ENCODE assay signal across 45 mouse cellular contexts in the genomic region with DNA sequence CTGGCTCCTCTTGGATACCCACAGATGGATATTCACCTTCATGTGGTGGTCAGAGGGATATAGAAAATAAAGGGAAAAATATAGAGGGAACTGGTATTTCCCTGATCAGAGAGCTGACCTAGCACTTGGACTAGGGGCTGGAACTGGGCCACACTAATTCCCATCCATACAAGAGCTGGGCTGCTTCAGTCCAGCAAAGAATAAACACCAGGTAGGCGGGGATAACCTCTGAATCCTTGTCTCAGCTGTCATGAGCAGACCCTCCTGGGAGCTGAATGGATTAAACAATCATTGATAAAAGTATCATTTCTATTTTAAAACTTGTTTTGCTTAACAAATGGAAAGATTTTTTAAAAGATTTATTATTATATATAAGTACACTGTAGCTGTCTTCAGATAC. TPM values are rescaled to one million over a fixed set of nuclear protein-coding genes. Genes with fewer than 3 reads are reported as not detected.
"Had no signal": no experiment of that assay in that cellular context is flagged by ENCODE, and none has a peak within 500 bp of the region (broad histone marks: within the 10 kb centered on the region; RNA-seq: fewer than 3 reads in every experiment).

No protein-coding gene starts in this region.

- H3K4me2 ChIP-seq: limb, embryonic 12.5 days; limb, embryonic 13.5 days; limb, embryonic 15.5 days; liver, embryonic 11.5 days; liver, embryonic 12.5 days; liver, embryonic 13.5 days; liver, embryonic 15.5 days; lung, embryonic 14.5 days; lung, embryonic 15.5 days; midbrain, embryonic 12.5 days; midbrain, embryonic 13.5 days; midbrain, embryonic 15.5 days; neural tube, embryonic 12.5 days had no signal

- H3K4me3 ChIP-seq: limb, embryonic 10.5 days; limb, embryonic 12.5 days; limb, embryonic 13.5 days; limb, embryonic 15.5 days; liver, embryonic 12.5 days; liver, embryonic 13.5 days; liver, embryonic 15.5 days; lung, embryonic 15.5 days; megakaryocyte, embryonic 14.5 days; midbrain, embryonic 12.5 days; midbrain, embryonic 13.5 days; midbrain, embryonic 15.5 days; myocyte; neural tube, embryonic 12.5 days had no signal

- DNase-seq: left cerebral cortex, postnatal 4 days; liver; liver, embryonic 13.5 days; liver, postnatal 0 days; lung, adult 18-20 months; lung, adult 2 months; lung, embryonic 14.5 days; lung, postnatal 10 days; lung, postnatal 14 days; lung, postnatal 36 days; midbrain, embryonic 14.5 days had no signal

- H3K9ac ChIP-seq: limb, embryonic 12.5 days; limb, embryonic 13.5 days; limb, embryonic 15.5 days; liver, embryonic 12.5 days; liver, embryonic 13.5 days; liver, embryonic 14.5 days; liver, embryonic 15.5 days; liver, postnatal 0 days; lung, embryonic 14.5 days; lung, embryonic 15.5 days; midbrain, embryonic 12.5 days; midbrain, embryonic 13.5 days; midbrain, embryonic 15.5 days; neural tube, embryonic 12.5 days had no signal

- H3K9me3 ChIP-seq: limb, embryonic 10.5 days; limb, embryonic 12.5 days; limb, embryonic 13.5 days; limb, embryonic 15.5 days; liver, embryonic 12.5 days; liver, embryonic 13.5 days; liver, embryonic 15.5 days; lung, embryonic 15.5 days; midbrain, embryonic 12.5 days; midbrain, embryonic 13.5 days; midbrain, embryonic 15.5 days; neural tube, embryonic 12.5 days had no signal

- ATAC-seq: liver, embryonic 12.5 days; liver, postnatal 0 days; lung, postnatal 0 days; midbrain, embryonic 13.5 days; midbrain, embryonic 15.5 days; midbrain, embryonic 16.5 days had no signal

- H3K27ac ChIP-seq: limb, embryonic 10.5 days; limb, embryonic 12.5 days; limb, embryonic 13.5 days; limb, embryonic 15.5 days; liver, embryonic 12.5 days; liver, embryonic 13.5 days; liver, embryonic 14.5 days; liver, embryonic 15.5 days; lung, embryonic 15.5 days; macrophage; midbrain, embryonic 12.5 days; midbrain, embryonic 13.5 days; midbrain, embryonic 15.5 days; neural tube, embryonic 12.5 days had no signal

- H3K36me3 ChIP-seq: limb, embryonic 12.5 days; limb, embryonic 13.5 days; limb, embryonic 15.5 days; liver, embryonic 12.5 days; liver, embryonic 13.5 days; liver, embryonic 15.5 days; lung, embryonic 15.5 days; midbrain, embryonic 12.5 days; midbrain, embryonic 13.5 days; midbrain, embryonic 15.5 days; neural tube, embryonic 12.5 days had no signal

RNA-seq across cellular contexts. Expression of a gene that starts 3.2 kb away (rescaled TPM):
- total RNA-seq: liver, adult 2 months; megakaryocyte progenitor cell, adult 5-6 weeks; megakaryocyte, adult 5-6 weeks; megakaryocyte-erythroid progenitor cell, adult 5-6 weeks; monocyte, adult 5-6 weeks had no signal
- polyA plus RNA-seq: liver, adult 2 months; liver, embryonic 14.5 days; liver, postnatal 0 days; lung, adult 2 months; lung, embryonic 14.5 days; lung, postnatal 0 days; macrophage; myocyte had no signal

RNA-seq across cellular contexts. Expression of a gene that starts 36.7 kb away (rescaled TPM):
- total RNA-seq: left cerebral cortex, postnatal 10 days; left cerebral cortex, postnatal 36 days; liver, adult 2 months; megakaryocyte progenitor cell, adult 5-6 weeks; megakaryocyte, adult 5-6 weeks; megakaryocyte-erythroid progenitor cell, adult 5-6 weeks; midbrain, postnatal 0 days; monocyte, adult 5-6 weeks had no signal
- polyA plus RNA-seq: limb, embryonic 15.5 days; liver, adult 2 months; liver, embryonic 11.5 days; liver, embryonic 12.5 days; liver, embryonic 13.5 days; liver, embryonic 14.5 days; liver, embryonic 15.5 days; liver, embryonic 16.5 days; liver, postnatal 0 days; lung, adult 2 months; lung, embryonic 14.5 days; lung, embryonic 15.5 days; lung, embryonic 16.5 days; lung, postnatal 0 days; macrophage; midbrain, embryonic 12.5 days; midbrain, embryonic 13.5 days; midbrain, embryonic 14.5 days; midbrain, embryonic 15.5 days; midbrain, embryonic 16.5 days; midbrain, postnatal 0 days; myocyte; neural tube, embryonic 11.5 days; neural tube, embryonic 12.5 days had no signal

RNA-seq across cellular contexts. Expression of a gene that starts 39.5 kb away (rescaled TPM):
- total RNA-seq: left cerebral cortex, adult 8-10 months; left cerebral cortex, postnatal 10 days; left cerebral cortex, postnatal 14 days; left cerebral cortex, postnatal 25 days; left cerebral cortex, postnatal 36 days; left cerebral cortex, postnatal 4 days; liver, adult 2 months; megakaryocyte progenitor cell, adult 5-6 weeks; megakaryocyte, adult 5-6 weeks; megakaryocyte-erythroid progenitor cell, adult 5-6 weeks; midbrain, postnatal 0 days; monocyte, adult 5-6 weeks had no signal
- polyA plus RNA-seq: limb, embryonic 10.5 days; limb, embryonic 11.5 days; limb, embryonic 12.5 days; limb, embryonic 13.5 days; limb, embryonic 14.5 days; limb, embryonic 15.5 days; liver, adult 2 months; liver, embryonic 11.5 days; liver, embryonic 12.5 days; liver, embryonic 13.5 days; liver, embryonic 14.5 days; liver, embryonic 15.5 days; liver, embryonic 16.5 days; liver, postnatal 0 days; lung, adult 2 months; lung, embryonic 14.5 days; lung, embryonic 15.5 days; lung, embryonic 16.5 days; lung, postnatal 0 days; macrophage; midbrain, embryonic 12.5 days; midbrain, embryonic 13.5 days; midbrain, embryonic 14.5 days; midbrain, embryonic 15.5 days; midbrain, embryonic 16.5 days; midbrain, postnatal 0 days; myocyte; neural tube, embryonic 11.5 days; neural tube, embryonic 12.5 days had no signal
